Mouse (Mus musculus) embryonic facial prominence, embryonic 12.5 days (tissue): ENCODE results near the gene Cpa1. TPM values are rescaled to one million over a fixed set of nuclear protein-coding genes. Genes with fewer than 3 reads are reported as not detected.

ENCODE experiments used
- ATAC-seq: fragments of 200-750 bp; cut with Nextera tagmentation; 2 replicates; pipeline ENCODE4 v1.8.0; 2017; ENCODE audit not compliant: insufficient number of reproducible peaks, insufficient read depth, low FRiP score, low TSS enrichment
- H3K27ac ChIP-seq: fragments of 300-500 bp; sonication (generic); 2 replicates; pipeline ENCODE4 v1.5.1; 2016; ENCODE audit warnings: mild to moderate bottlenecking
- H3K27me3 ChIP-seq: fragments of 300-500 bp; sonication (generic); 2 replicates; pipeline ENCODE4 v1.6.1; 2016; ENCODE audit warnings: mild to moderate bottlenecking, moderate library complexity
- H3K36me3 ChIP-seq: fragments of 300-500 bp; sonication (generic); 2 replicates; pipeline ENCODE4 v1.6.1; 2016; ENCODE audit warnings: mild to moderate bottlenecking
- H3K4me1 ChIP-seq: fragments of 300-500 bp; sonication (generic); 2 replicates; pipeline ENCODE4 v1.6.1; 2016
- H3K4me2 ChIP-seq: fragments of 300-500 bp; sonication (generic); replicated peaks from 2 replicates; pipeline ENCODE4 v1.6.1; 2016; ENCODE audit warnings: mild to moderate bottlenecking, moderate library complexity
- H3K4me3 ChIP-seq: fragments of 300-500 bp; sonication (generic); 2 replicates; pipeline ENCODE4 v1.5.1; 2016; ENCODE audit warnings: mild to moderate bottlenecking
- H3K9ac ChIP-seq: fragments of 300-500 bp; sonication (generic); 2 replicates; pipeline ENCODE4 v1.6.1; 2016; ENCODE audit warnings: mild to moderate bottlenecking, moderate library complexity
- H3K9me3 ChIP-seq: fragments of 300-500 bp; sonication (generic); 2 replicates; pipeline ENCODE4 v1.6.1; 2016; ENCODE audit warnings: mild to moderate bottlenecking, moderate library complexity
- WGBS: fragments of 180-500 bp; shearing (Covaris S2); methylation state at CpG from one replicate; pipeline ENCODE4 v1.1.7; 2016; 5-methylcytosine and 5-hydroxymethylcytosine counted together
- polyA plus RNA-seq: library from polyadenylated mRNA; unstranded; fragments of >200 nt; fragmentation: Nextera tagmentation; extraction: Ambion mirVana; gene quantifications from 2 replicates; pipeline ENCODE4 v1.2.1, GENCODE M21; 2016

The Cpa1 gene
- 0.22 and 0.29 TPM in 2 replicates for polyA plus RNA-seq

DNA sequence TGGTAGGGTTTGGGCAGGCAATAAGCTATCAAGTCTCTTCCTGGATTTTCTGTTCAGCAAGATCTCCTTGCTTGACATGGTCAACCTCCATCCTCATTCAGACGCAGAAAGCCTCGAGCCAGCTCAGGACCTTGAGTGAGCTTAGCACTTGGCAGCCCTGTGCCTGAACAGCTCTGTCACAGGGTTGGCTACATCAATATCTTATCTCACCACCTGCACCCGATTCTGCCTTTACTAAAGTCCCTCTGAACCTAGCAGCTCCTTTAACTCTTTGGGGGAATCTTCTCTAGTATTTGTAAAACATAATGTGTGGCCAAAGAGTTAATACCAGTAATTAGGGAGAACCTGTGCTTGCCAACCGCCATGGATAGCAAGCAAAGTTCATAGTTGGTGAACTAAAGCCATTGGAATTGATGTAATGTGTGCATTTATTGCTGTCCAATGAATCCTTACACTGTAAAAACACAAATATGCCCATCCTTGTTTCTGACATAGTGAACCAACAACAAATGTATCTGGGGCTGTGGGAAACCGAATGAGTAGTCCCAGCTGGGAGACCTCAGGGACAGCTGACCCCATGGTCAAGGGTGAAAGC, at the start of gene Cpa1:
Gene Cpa1, plus strand, starts transcription at position 545 of the 595 bp plus-strand sequence.
- no peak within 1 kb of the TSS for H3K9ac ChIP-seq
- H3K4me1 ChIP-seq = peaks cover 20% of the 10 kb centered on the region
- no peak within 1 kb of the TSS for H3K4me3 ChIP-seq
- no peaks in the 10 kb centered on the region for H3K9me3 ChIP-seq
- H3K27me3 ChIP-seq = no peaks in the 10 kb centered on the region
- WGBS = 84% methylated on average over 5 of the region's 5 CpGs
- no peak within 1 kb of the TSS for H3K27ac ChIP-seq
- H3K36me3 ChIP-seq = no peaks in the 10 kb centered on the region
- H3K4me2 ChIP-seq = no peak within 1 kb of the TSS
- no peak for ATAC-seq

DNA sequence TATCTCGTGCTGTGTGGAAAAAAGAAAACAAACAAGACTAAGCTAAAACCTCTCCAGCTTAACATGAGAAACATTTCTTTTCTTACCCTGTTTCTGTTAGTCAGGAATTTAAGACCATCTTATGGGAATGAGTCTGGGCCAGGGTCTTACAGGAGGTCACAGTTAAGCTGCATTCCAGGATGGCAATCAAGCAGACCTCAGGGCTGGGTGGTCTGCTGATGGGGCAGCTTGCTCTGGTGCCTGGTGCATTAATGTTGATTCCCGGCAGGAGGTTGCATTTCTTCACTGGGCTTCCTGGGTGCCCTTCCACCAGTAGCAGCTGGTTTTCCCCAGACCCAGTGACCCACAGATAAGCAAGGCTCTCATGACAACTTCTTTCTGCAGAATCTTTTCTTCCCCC, 49.2 kb upstream of the Cpa1 start:
- H3K27ac ChIP-seq = peak overlapping the region; percentile 30

DNA sequence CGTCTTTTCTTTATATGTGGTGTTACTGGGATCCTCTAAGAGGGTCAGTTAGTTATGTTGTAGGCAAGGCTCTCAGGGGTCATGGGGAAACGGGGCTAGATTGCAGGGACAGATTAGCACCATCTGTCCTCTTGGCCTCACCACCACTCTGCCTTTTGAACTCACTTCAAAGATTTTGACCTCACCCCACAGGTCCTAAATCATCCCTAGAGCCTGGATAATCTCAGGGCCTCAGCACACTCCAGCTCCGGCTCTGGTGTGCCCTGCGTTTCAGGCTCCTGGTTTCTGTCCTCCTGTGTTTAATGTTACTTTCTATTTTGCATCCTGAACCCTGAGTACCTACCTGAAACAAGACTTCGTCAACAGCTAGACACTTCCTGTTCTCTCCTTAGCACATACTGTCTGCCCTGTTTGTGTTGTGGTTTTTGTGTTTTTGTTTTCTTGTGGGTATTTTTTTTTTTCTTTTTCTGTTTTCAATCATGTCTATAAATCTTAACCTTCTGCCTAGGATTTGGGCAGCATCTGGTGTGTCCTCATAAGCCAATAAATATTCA, 47.1 kb upstream of the Cpa1 start:
- peaks cover 18% of the 10 kb centered on the region for H3K4me1 ChIP-seq
- H3K27ac ChIP-seq = no peak overlapping the region

More for the DNA sequence above, 49.2 kb upstream of the Cpa1 start:
- Histone ChIP-seq H3K4me1 (peaks cover 9% of the 10 kb centered on the region; the same call in 1 of the 2 replicates), H3K27me3 (no peaks in the 10 kb centered on the region), H3K36me3 (no peaks in the 10 kb centered on the region), H3K9ac (no peak overlapping the region), H3K4me3 (no peak overlapping the region), H3K9me3 (no peaks in the 10 kb centered on the region), H3K4me2 (no peak overlapping the region)
- WGBS = 17% methylated on average over 2 of the region's 2 CpGs
- no peak for ATAC-seq

DNA sequence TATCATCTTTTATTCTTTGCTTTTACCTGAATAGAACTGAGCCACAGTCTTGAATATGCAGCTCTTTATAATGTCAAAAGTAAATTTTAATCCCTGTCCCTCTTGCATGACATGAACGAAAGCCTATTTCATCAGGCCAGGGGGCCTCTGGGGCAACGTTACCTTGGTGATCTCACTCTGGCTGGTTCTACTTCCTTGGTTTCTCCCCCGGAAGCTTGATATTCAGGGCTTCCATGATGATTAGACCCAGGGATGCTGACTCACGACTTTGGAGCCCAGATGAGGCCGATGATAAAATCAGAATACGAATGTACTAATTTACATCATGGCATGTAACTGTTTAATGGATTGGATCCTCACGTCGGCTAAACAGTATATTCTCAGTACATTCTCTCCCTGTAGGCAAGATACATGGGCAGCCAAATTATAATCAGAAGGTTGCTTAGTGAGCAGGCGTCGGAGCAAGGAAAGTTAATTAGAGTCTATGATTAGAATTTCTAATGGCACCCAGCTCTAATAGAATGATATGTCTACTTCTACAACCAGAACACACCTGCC, 46.5 kb upstream of the Cpa1 start:
- 73% methylated on average over 10 of the region's 10 CpGs for WGBS
- ATAC-seq = no peak
- Histone ChIP-seq H3K4me2 (no peak overlapping the region), H3K27me3 (no peaks in the 10 kb centered on the region), H3K36me3 (no peaks in the 10 kb centered on the region), H3K9ac (no peak overlapping the region), H3K27ac (no peak overlapping the region), H3K4me1 (peaks cover 18% of the 10 kb centered on the region), H3K9me3 (no peaks in the 10 kb centered on the region), H3K4me3 (no peak overlapping the region)

More for the DNA sequence above, 47.1 kb upstream of the Cpa1 start:
- WGBS = 38% methylated on average over 5 of the region's 5 CpGs
- no peaks in the 10 kb centered on the region for H3K36me3 ChIP-seq
- H3K4me3 ChIP-seq = no peak overlapping the region
- ATAC-seq = no peak
- no peaks in the 10 kb centered on the region for H3K27me3 ChIP-seq
- no peak overlapping the region for H3K9ac ChIP-seq
- H3K9me3 ChIP-seq = no peaks in the 10 kb centered on the region
- H3K4me2 ChIP-seq = no peak overlapping the region

DNA sequence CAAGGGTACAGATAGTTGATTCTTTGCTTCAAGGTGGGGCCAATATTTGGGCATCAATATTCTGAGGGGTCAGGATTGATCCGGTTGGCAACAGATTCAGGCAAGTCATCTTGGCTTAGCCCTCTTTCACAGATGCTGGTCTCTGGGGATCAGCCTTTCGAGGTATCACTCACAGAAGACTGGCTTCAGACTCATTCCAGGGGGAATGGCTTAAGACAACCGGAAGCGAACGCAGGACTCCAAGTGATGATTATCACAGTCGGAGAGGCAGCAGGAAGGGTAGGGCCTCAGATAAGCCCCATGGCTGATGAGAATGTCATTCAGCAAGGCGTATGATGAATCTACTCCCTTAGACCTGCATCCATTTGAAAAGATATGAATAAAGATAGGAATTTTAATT, 44.7 kb upstream of the Cpa1 start:
- WGBS = 81% methylated on average over 7 of the region's 7 CpGs
- no peaks in the 10 kb centered on the region for H3K27me3 ChIP-seq
- peaks cover 17% of the 10 kb centered on the region for H3K4me1 ChIP-seq
- H3K9me3 ChIP-seq = no peaks in the 10 kb centered on the region
- ATAC-seq = no peak
- H3K36me3 ChIP-seq = no peaks in the 10 kb centered on the region
- no peak overlapping the region for H3K4me3 ChIP-seq
- H3K9ac ChIP-seq = no peak overlapping the region
- H3K27ac ChIP-seq = no peak overlapping the region
- H3K4me2 ChIP-seq = no peak overlapping the region

DNA sequence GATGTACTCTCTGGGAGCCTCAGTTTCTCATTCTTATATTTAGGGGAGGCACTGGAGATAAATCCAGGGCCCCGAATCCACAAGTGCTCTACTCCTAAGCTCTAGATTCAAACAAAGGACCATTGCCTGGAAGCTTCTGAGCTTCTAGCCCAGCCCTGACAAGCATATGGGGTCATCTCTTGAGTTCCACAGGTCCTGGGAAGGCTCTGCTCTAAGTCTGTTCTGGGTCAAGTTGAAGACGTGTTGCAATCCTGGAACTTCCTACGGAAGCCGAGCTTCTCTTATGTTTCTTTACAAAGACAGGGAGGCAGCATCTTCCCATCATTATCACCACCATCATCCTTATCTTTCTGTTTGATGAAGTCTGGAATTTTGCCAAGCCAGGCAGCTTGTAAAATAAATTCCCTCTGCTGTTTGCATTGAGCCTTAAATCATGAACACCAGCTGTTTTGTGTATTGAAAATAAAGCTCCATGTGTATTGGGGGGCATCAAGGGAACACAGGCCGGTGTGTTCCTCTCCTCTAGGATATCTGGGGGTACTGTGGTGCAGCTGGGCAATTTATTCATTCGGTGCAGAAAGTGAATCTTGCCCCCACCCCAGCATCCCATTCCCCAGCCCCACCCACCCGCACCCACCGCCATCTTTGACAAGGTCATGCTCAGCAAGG, 42.7 kb upstream of the Cpa1 start:
- WGBS = 90% methylated on average over 8 of the region's 8 CpGs
- peaks cover 9% of the 10 kb centered on the region for H3K4me1 ChIP-seq

DNA sequence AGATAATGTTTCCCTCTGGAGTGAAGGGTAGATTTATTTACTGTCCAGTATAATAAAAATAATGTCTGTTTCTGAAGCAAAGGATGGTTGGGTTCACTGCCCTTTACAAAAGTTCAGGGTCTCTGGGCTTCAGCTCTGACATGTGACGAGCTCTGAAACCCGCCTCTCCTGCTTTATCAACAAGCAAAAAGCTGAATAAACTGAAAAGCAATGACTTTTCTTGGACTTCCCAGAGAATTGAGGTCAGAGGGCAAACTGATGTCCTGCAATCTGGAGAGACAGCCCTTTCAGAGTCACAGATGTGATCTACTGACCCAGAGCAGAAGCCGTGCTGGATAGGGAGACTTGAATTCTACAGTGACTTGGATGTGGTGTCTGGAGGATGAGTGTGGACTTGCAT, 39.0 kb upstream of the Cpa1 start:
- Histone ChIP-seq H3K9ac (no peak overlapping the region), H3K36me3 (no peaks in the 10 kb centered on the region), H3K27ac (no peak overlapping the region), H3K27me3 (no peaks in the 10 kb centered on the region), H3K9me3 (no peaks in the 10 kb centered on the region), H3K4me2 (no peak overlapping the region), H3K4me3 (no peak overlapping the region), H3K4me1 (peaks cover 9% of the 10 kb centered on the region)
- ATAC-seq = no peak
- 54% methylated on average over 3 of the region's 3 CpGs for WGBS

More for the DNA sequence above, 42.7 kb upstream of the Cpa1 start:
- no peak overlapping the region for H3K9ac ChIP-seq
- H3K4me2 ChIP-seq = no peak overlapping the region
- H3K27ac ChIP-seq = no peak overlapping the region
- H3K36me3 ChIP-seq = no peaks in the 10 kb centered on the region
- no peak overlapping the region for H3K4me3 ChIP-seq
- H3K9me3 ChIP-seq = no peaks in the 10 kb centered on the region
- no peaks in the 10 kb centered on the region for H3K27me3 ChIP-seq
- no peak for ATAC-seq

DNA sequence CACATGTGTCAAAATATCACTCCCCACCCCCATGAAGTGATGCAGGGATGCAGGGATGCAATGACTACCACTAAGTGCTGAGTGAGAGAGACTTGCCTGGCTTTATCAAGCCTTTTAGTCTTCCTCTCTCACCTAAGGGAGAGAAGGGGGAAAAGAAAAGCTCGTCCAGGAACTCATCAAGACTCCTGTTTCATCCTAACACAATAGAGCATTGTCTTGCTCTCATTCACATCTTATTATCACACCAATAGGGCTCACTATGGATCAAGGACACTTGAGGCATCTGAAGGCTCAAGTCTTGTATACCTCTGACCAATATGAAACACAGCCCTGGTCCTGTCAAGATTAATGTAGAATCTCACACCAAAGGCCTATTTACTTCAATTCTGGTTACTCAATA, 38.0 kb upstream of the Cpa1 start:
- no peak for ATAC-seq
- 60% methylated on average over 1 of the region's 1 CpGs for WGBS

DNA sequence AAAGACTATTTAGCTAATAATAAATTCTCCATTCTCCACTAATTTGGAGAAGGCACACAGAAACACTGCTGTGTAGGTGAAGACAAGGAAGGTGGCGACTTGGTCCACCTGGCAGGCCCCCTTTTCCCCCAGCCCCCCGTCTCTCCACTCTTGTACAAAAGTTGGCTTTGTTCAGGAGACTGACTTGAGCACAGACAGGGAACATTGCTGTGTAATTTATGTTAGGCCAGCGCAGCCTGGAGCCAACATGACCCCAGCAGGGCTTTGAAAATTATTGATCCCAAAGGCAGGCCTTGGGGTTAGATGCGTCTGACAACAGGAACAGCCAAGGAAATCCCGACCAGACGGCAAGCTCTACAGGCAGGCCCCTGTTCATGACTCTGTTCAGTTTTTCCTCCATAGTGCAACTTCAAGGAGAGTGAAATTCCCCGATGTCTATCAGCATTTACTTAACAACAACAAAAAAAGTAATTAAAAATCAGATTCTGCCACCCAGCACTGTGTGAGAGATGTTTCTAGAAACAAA, 34.6 kb upstream of the Cpa1 start:
- no peak for ATAC-seq
- Histone ChIP-seq H3K27me3 (no peaks in the 10 kb centered on the region), H3K9me3 (no peaks in the 10 kb centered on the region), H3K27ac (no peak overlapping the region), H3K4me2 (no peak overlapping the region), H3K36me3 (no peaks in the 10 kb centered on the region), H3K4me3 (no peak overlapping the region), H3K4me1 (peaks cover 7% of the 10 kb centered on the region; the same call in 1 of the 2 replicates), H3K9ac (no peak overlapping the region)
- WGBS = 41% methylated on average over 7 of the region's 7 CpGs

More for the DNA sequence above, 38.0 kb upstream of the Cpa1 start:
- no peak overlapping the region for H3K4me3 ChIP-seq
- H3K27ac ChIP-seq = no peak overlapping the region
- H3K36me3 ChIP-seq = no peaks in the 10 kb centered on the region
- H3K27me3 ChIP-seq = no peaks in the 10 kb centered on the region
- H3K4me1 ChIP-seq = peaks cover 6% of the 10 kb centered on the region
- H3K9ac ChIP-seq = no peak overlapping the region
- H3K4me2 ChIP-seq = no peak overlapping the region
- H3K9me3 ChIP-seq = no peaks in the 10 kb centered on the region

DNA sequence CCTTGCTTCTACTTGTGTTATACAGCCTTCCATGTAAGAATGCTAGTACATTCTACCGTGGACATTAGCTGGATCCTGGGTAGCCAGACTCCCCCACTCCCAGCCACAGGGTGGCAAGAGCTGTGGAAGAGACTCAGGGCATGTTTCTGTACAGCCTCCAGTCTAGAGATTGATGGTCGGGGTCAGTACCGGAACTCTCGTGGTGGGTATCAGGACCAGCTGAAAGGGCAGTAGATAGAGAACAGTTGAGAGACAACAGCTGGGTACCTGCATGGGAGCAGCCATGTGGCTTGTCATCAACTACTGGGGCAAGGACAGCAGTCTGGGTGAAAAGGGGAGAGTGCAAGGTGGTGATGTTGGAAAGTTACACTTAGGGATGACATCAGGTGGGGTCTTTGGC, 33.9 kb upstream of the Cpa1 start:
- Histone ChIP-seq H3K9me3 (no peaks in the 10 kb centered on the region), H3K27ac (0 out of 2 replicates have a peak overlapping the region, but pooled peaks have one; percentile 46), H3K27me3 (no peaks in the 10 kb centered on the region), H3K9ac (no peak overlapping the region), H3K4me2 (no peak overlapping the region), H3K4me1 (peaks cover 7% of the 10 kb centered on the region; the same call in 1 of the 2 replicates), H3K36me3 (no peaks in the 10 kb centered on the region), H3K4me3 (no peak overlapping the region)
- WGBS = 86% methylated on average over 4 of the region's 4 CpGs
- no peak for ATAC-seq

DNA sequence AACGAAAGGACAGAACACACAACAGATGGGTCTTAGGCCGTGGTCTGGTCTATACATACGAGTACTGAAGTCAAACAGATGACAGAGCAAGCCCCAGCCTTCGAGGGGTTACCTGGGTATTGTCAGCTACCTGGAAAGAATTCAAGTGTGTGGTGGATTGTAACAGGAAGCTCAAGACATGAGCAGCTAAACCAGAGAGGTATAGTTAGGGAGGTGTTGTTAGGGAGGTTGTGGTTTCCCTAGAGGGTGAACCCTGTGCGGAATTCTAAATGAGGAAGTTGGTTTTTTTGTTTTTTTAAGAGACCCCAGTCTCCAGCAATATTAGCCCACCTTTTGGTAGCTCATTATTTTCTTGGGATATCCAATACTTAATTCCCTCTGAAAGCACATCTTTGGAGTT, 33.3 kb upstream of the Cpa1 start:
- Histone ChIP-seq H3K4me2 (no peak overlapping the region), H3K27ac (0 out of 2 replicates have a peak overlapping the region, but pooled peaks have one; percentile 46), H3K4me3 (no peak overlapping the region), H3K9ac (no peak overlapping the region), H3K27me3 (no peaks in the 10 kb centered on the region), H3K36me3 (no peaks in the 10 kb centered on the region), H3K9me3 (no peaks in the 10 kb centered on the region), H3K4me1 (peaks cover 7% of the 10 kb centered on the region; the same call in 1 of the 2 replicates)
- ATAC-seq = 0 out of 2 replicates have a peak, but pooled peaks have one; percentile 41
- WGBS = 78% methylated on average over 5 of the region's 5 CpGs
